Mouse (Mus musculus) left cerebral cortex, postnatal 14 days (tissue): ENCODE measurements around the gene Gramd2. TPM values are rescaled to one million over a fixed set of nuclear protein-coding genes. Genes with fewer than 3 reads are reported as not detected.

Experiments used
- DNase-seq, 2 experiments: peaks; one replicate each; pipeline ENCODE4 v3.0.0; 2021 to 2022; ENCODE audit warnings: low spot score in 2 of 2, mixed read lengths in 1 of 2
- intact Hi-C: fragments of 180-260 bp; cut with DNase I; formaldehyde crosslinking; loops from one replicate; pipeline ENCODE4 v1.15.1; 2025
- total RNA-seq, 2 experiments: library from RNA; stranded (reverse); gene quantifications; 2 replicates each; pipeline ENCODE4 v1.2.3; 2021

The Gramd2 gene
- total RNA-seq, 2 experiments from 2014 or later = 9.6 to 11.0 TPM

GRCm38 (mm10) chr9:59666016-59666415, 13.9 kb upstream of the Gramd2 start:
- intact Hi-C loops = no loop called here
- no peak for DNase-seq

- intact Hi-C loops = no loop called here
Measured at GRCm38 (mm10) chr9:59666813-59667212, 13.1 kb upstream of the Gramd2 start.

GRCm38 (mm10) chr9:59667250-59667649, 12.7 kb upstream of the Gramd2 start:
- intact Hi-C loops = no loop called here
- peak; percentile 55 to 90 for DNase-seq

More at GRCm38 (mm10) chr9:59666813-59667212, 13.1 kb upstream of the Gramd2 start:
- no peak for DNase-seq

- intact Hi-C loops = no loop called here
- no peak for DNase-seq
Measured at GRCm38 (mm10) chr9:59667904-59668303, 12.0 kb upstream of the Gramd2 start.

GRCm38 (mm10) chr9:59668473-59668872, 11.5 kb upstream of the Gramd2 start:
- no peak for DNase-seq
- intact Hi-C loops = no loop called here

- no peak for DNase-seq
- intact Hi-C loops = no loop called here
Measured at GRCm38 (mm10) chr9:59669172-59669571, 10.8 kb upstream of the Gramd2 start.

GRCm38 (mm10) chr9:59672195-59672894, 7.6 kb upstream of the Gramd2 start:
- intact Hi-C loops = no loop called here

GRCm38 (mm10) chr9:59673427-59673826, 6.5 kb upstream of the Gramd2 start:
- DNase-seq = no peak
- intact Hi-C loops = no loop called here

More at GRCm38 (mm10) chr9:59672195-59672894, 7.6 kb upstream of the Gramd2 start:
- DNase-seq = no peak

- no peak for DNase-seq
- intact Hi-C loops = no loop called here
Measured at GRCm38 (mm10) chr9:59675598-59675997, 4.3 kb upstream of the Gramd2 start.

GRCm38 (mm10) chr9:59678313-59678712, 1.6 kb upstream of the Gramd2 start:
- intact Hi-C loops = no loop called here
- no peak for DNase-seq

- DNase-seq = no peak
- intact Hi-C loops = no loop called here
Measured at GRCm38 (mm10) chr9:59680534-59680875, 561 bp downstream of the Gramd2 start.

GRCm38 (mm10) chr9:59684020-59684419, 4.1 kb downstream of the Gramd2 start:
- no peak for DNase-seq
- intact Hi-C loops = no loop called here

- DNase-seq = peak; percentile 46 to 67
- intact Hi-C loops = no loop called here
Measured at GRCm38 (mm10) chr9:59687416-59688046, 7.6 kb downstream of the Gramd2 start.

- DNase-seq = peak; percentile 86 to 94
- intact Hi-C loops = loop anchor here (5.0 kb wide), 1 partner anchor 61 kb away; the partner anchor contains the start of genes Myo9a and Senp8
Measured at GRCm38 (mm10) chr9:59691635-59692094, 11.7 kb downstream of the Gramd2 start.

GRCm38 (mm10) chr9:59692145-59692544, 12.2 kb downstream of the Gramd2 start:
- intact Hi-C loops = loop anchor here (5.0 kb wide), 1 partner anchor 60 kb away; the partner anchor contains the start of genes Myo9a and Senp8
- DNase-seq = peak; percentile 50 to 77

- DNase-seq = no peak
- intact Hi-C loops = loop anchor here (5.0 kb wide), 1 partner anchor 57 kb away; the partner anchor contains the start of genes Myo9a and Senp8
Measured at GRCm38 (mm10) chr9:59694571-59695450, 14.9 kb downstream of the Gramd2 start.

GRCm38 (mm10) chr9:59695451-59695813, 15.5 kb downstream of the Gramd2 start:
- intact Hi-C loops = no loop called here
- peak in 1 of 2 experiments; percentile 39 for DNase-seq

GRCm38 (mm10) chr9:59696381-59696780, 16.4 kb downstream of the Gramd2 start:
- intact Hi-C loops = no loop called here
- DNase-seq = no peak

- DNase-seq = no peak
- intact Hi-C loops = no loop called here
Measured at GRCm38 (mm10) chr9:59701094-59701493, 21.1 kb downstream of the Gramd2 start.

GRCm38 (mm10) chr9:59703099-59703498, 23.2 kb downstream of the Gramd2 start:
- intact Hi-C loops = no loop called here
- no peak for DNase-seq
